Mouse (Mus musculus): Measurements from ENCODE around the gene N4bp3.
"Not testable (repeated sequence)": the region's sequence is repeated elsewhere in the genome, so short reads cannot be mapped to it uniquely, and the experiment has no call there.

Gene N4bp3

GRCm38 (mm10) chr11:51627425-51627824 lies 23.2 kb downstream of the N4bp3 start:
- DNase-seq, result no peak

- DNase-seq, result no peak
Observed at GRCm38 (mm10) chr11:51625187-51625820, 25.3 kb downstream of the N4bp3 start.

- peak; percentile 40 for DNase-seq
Observed at GRCm38 (mm10) chr11:51622971-51623491, 27.6 kb downstream of the N4bp3 start.

GRCm38 (mm10) chr11:51621776-51622175 lies 28.9 kb downstream of the N4bp3 start:
- no peak for DNase-seq

GRCm38 (mm10) chr11:51620084-51620483 lies 30.6 kb downstream of the N4bp3 start:
- no peak for DNase-seq

GRCm38 (mm10) chr11:51619409-51620060 lies 31.1 kb downstream of the N4bp3 start, which contains the start of gene Nhp2:
TSS of gene Nhp2 (plus strand) at chr11:51619735.
- DNase-seq, result peak; percentile 99

GRCm38 (mm10) chr11:51618894-51619408 lies 31.7 kb downstream of the N4bp3 start:
- no peak for DNase-seq

- peak; percentile 90 for DNase-seq
Observed at GRCm38 (mm10) chr11:51617693-51618092, 32.9 kb downstream of the N4bp3 start.

- DNase-seq, result not testable (repeated sequence)
Observed at GRCm38 (mm10) chr11:51616113-51616512, 34.5 kb downstream of the N4bp3 start.

- peak; percentile 88 for DNase-seq
Observed at GRCm38 (mm10) chr11:51615601-51616000, 35.0 kb downstream of the N4bp3 start.

- peak; percentile 49 for DNase-seq
Observed at GRCm38 (mm10) chr11:51615129-51615528, 35.5 kb downstream of the N4bp3 start.

GRCm38 (mm10) chr11:51614256-51614655 lies 36.4 kb downstream of the N4bp3 start:
- no peak for DNase-seq

GRCm38 (mm10) chr11:51609940-51610339 lies 40.7 kb downstream of the N4bp3 start:
- not testable (repeated sequence) for DNase-seq

GRCm38 (mm10) chr11:51609266-51609909 lies 41.3 kb downstream of the N4bp3 start:
- DNase-seq, result no peak

- DNase-seq, result no peak
Observed at GRCm38 (mm10) chr11:51607096-51607738, 43.4 kb downstream of the N4bp3 start.

GRCm38 (mm10) chr11:51606447-51607095 lies 44.1 kb downstream of the N4bp3 start, which contains the start of gene Hnrnpab:
TSS of gene Hnrnpab (minus strand) at chr11:51606847.
- DNase-seq, result peak; percentile 97

GRCm38 (mm10) chr11:51605602-51606446 lies 44.8 kb downstream of the N4bp3 start:
- DNase-seq, result peak; percentile 95

- no peak for DNase-seq
Observed at GRCm38 (mm10) chr11:51602253-51602652, 48.4 kb downstream of the N4bp3 start.

GRCm38 (mm10) chr11:51597553-51597952 lies 53.1 kb downstream of the N4bp3 start:
- no peak for DNase-seq

- DNase-seq, result no peak
Observed at GRCm38 (mm10) chr11:51595459-51596083, 55.1 kb downstream of the N4bp3 start.

Measured in lung, postnatal 10 days (tissue).